Mouse (Mus musculus): Measurements from ENCODE around the gene AI854703. TPM values are rescaled to one million over a fixed set of nuclear protein-coding genes. Genes with fewer than 3 reads are reported as not detected.

AI854703 gene
- 0.07 and 0.64 TPM in 2 replicates for total RNA-seq (2015)
- 0.08 and 0.61 TPM in 2 replicates for total RNA-seq (2017)

DNA sequence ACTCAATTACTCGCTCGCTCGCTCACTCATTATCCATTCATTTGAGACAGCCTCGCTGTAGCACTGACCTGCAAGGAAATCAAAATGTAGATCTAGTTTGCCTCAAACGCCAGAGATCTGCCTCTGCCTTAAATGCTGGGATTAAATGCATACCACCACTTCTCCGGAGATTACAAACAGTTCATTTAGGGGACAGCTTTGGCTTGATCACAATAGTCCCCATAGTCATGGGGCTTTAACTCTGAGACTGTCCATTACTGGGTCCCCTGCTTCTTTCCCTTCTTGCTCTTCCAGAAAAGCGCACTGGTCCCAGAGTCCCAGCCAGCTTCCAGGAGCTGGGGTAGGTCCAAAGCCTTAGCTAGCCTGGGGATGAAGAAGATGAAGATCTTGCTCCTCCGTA is at the start of gene AI854703:
Gene AI854703 (plus strand): TSS at position 301 of the 400 bp plus-strand sequence.
- no peak for ATAC-seq (replicated peaks; ENCODE audit: poor library complexity)

DNA sequence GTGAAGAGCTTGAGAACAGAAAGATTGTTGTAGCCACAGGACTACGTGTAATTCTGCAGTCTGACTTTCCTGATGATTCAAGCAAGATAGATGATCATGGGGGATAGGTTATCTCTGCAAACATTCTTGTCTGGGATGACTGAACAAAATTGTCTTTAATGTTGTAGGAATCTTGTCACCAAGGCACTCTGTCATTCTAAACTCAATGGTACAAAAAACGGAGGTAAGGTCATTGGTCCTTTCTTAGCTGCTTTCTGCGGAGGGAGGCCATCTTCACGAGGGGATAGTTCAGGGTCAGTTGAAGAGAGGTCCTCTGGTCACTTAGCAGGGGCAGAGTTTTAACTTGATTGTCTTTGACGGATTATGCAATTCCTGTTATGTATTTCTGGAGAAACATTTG is 47.8 kb upstream of the AI854703 start:
- ATAC-seq (replicated peaks; ENCODE audit: poor library complexity) = no peak

DNA sequence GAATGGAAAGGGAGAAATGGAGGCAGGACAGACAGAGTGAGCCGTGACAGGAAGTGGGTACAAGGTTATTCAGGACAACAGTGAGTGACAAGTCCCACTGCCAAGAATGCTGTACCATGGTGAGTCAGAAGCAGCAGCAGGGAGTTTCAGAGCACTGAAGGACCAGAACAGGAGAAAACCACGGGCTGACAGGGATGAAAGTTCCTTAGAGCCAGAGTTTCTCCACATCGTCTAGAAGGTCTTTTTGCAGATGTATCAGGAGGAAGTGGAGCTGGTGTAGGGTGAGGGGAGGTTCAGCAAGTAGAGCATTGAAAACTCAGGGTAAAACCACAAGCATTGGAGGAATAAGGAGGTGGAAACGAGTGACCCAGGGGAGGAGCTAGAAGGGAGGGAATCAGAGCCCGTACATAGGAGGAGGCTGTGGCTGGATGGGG is 47.3 kb upstream of the AI854703 start:
- ATAC-seq (replicated peaks; ENCODE audit: poor library complexity) = peak; percentile 76

DNA sequence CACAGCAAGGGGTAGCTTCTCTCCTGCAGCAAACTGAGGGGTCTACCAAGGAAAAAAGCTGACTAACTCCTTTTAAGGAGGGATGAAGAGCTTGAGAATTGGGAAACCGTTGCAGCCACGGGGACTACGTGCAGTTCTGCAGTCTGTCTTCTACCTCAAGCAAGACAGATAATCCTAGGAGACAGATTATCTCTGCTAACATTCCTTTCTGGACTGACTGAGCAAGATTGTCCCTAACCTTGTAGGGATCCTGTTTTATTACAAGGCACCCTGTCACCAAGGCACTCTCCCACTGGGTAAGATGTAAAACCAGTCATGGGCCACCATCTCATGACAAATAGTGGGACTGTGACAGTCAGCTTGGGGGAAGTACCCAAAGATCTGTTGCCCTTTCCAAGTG is 45.3 kb upstream of the AI854703 start:
- ATAC-seq (replicated peaks; ENCODE audit: poor library complexity) = no peak

DNA sequence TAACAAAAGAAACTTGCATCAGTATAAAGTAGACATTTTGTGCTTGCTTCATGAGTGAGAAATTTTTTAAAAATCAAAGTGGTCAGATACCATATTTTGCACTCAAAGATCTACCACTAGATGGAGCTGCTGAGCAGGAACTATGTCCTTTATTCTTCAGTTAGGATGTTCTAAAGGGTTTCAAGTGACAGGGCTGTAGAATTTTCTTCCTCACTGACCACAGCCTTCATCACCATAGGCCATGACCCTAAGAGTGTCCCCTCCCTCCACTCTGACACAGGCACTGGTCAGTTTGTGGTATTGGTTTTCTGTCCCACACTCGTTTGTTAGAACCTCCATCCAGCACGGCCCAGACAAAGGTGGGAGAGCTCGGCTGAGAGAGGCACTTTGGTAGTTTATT is 44.5 kb upstream of the AI854703 start:
- ATAC-seq (replicated peaks; ENCODE audit: poor library complexity) = peak; percentile 74

DNA sequence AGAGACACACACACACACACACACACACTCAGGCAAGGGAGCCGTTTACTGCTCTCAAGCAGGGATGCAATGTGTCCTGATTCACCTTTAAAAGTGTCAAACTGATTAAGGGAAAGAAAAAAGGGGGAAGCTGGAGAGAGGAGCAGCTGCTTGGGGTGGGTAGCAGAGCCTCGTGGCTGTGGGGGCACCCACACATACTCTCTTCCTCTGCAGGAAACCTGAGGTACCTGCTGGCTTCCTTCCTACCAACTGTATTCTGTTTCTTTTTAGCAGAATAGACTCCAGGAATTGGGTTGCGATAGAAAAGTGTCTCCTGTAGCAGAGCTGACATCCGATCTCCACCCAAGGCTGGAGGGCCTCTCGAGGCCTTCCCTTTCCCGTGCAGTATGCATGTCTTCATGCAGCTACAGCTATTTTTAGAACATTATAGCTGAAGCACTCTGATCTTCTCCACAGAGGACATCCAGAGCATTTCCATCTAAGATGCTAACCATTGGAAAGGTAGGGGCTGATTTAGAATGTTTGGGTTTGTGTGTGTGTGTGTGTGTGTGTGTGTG is 37.3 kb upstream of the AI854703 start, which contains the start of gene Gm45021:
Gene Gm45021 (plus strand): TSS at position 417 of the 557 bp plus-strand sequence.
- 0 out of 2 replicates have a peak, but pooled peaks have one; percentile 7 for ATAC-seq (replicated peaks; ENCODE audit: poor library complexity)

DNA sequence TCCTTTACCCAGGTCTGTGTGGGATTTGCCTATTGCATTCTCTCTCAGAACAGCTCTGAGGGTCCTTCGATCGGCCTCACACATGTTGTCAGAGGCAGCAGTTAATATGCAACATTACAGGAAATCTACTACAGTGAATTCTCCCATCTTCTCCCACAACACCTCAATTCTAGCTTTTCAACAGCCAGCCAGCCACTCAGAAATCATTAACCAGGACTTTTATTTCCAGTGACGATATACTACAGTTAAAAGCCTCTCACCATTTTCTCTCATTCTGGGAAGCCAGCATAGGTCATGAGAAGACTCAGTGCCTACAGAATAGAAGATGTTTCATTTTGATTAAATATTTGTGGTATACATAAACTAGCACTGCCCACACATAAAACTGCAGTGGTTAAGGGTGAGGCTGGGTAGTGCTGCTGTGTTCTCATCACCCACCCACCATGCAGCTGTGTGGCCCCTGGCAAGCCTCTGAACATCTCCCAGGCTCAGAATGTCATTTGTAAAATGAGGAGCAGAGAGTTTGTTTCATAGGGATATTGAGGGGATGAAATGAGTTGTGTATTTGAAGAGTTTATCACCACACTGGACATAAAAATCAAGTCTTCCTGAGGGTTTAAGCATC is 35.2 kb upstream of the AI854703 start:
- no peak for ATAC-seq (replicated peaks; ENCODE audit: poor library complexity)

DNA sequence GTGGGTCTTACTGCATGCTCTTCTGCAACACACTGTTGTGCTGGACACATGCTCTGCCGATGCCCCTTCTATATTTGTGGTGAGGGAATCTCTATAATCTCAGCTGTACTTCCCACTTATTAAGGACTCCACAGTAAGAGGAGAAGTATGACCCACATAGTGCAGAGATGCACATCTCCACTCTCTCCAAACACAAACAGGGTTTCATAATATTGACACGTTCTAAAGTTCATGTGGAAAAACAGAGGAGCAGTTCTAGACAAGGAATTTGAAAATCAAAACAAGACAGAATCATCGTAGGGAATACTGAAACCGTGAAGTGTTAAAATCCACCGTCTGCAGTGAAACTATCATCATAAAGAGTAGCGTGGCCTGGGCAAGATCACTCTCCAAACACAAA is 34.7 kb upstream of the AI854703 start:
- ATAC-seq (replicated peaks; ENCODE audit: poor library complexity) = no peak

DNA sequence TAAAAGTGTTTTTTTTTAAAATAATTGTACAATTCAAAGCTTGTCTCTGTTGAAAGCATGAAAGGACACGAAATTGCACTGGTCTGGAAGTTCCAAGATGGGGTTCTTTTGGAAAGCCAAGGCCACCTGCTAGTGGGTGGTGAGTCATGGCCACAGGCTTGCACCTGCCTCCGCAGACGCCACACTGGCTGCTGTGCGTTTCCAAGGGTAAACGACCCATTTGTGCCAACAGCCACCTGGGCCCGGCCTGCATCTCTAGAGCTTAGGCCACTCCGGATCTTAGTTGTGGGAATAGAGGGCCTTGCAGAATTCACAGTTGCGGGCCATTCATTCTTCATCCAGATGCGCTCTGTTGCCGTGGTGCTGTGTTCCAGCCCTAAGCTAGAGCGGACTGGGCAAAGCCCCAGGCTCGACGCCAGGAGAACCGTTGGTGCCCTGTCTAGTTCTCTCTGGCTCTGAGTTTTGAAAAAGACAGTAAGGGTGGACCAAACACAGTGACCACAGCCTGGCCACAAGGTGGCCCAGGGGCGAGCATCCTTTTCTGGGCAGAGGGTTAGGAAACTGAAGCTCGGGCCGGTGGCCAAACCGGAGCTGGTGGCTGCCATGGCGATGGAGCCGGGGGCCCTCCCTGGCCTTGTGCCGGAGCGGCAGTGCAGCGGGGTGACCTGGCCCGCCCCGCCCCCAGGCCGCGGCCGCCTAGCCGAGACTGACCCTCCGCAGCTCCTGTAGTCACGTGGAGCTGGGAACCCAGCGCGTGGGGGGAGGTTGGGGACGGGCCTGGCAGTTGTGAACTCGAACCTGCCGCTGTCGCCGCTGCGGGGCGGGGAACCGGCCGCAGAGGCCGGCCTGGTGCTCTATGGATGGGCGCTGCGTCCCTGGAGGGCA is 33.2 kb upstream of the AI854703 start, which contains the start of the genes Repin1 and Gm44965:
Gene Repin1 (plus strand): TSS at position 726 of the 885 bp plus-strand sequence.
Gene Gm44965 (plus strand): TSS at position 784 of the 885 bp plus-strand sequence.
- ATAC-seq (replicated peaks; ENCODE audit: poor library complexity) = peak; percentile 88

DNA sequence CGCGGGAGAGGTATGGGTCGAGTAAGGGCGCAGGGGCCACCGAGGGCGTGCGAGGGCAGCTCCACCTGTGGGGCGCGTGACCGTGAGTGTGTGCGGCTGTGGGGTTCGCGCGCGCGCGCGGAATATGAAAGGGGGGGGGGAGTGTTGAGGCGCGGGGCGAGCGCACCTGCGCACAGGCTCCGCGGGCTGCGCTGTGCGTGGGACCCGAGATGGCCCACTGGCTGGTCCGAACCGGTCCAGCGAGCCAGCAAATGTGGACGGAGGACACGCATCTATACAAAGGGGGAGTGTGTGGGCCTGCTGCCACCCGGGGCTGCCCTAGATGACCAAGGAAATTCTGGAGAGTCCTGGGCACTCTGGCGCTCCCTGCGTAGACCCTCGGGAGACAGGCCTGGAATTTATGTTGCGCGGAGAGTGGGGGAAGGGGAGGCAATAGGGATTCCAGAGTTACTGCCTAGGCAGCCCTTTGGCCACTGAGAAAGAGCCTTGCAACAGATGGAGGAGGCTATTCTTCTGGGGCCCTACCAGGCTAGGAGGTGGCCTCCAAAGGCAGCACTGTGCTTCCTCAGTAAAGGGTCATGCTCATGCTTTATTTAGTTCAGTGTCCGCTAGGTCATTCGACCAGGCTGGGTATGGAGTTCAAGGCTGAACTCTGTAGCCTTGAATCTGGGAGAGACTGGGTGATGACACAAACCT is 32.4 kb upstream of the AI854703 start:
- ATAC-seq (replicated peaks; ENCODE audit: poor library complexity) = peak; percentile 5; the same call in 1 of the 2 replicates

DNA sequence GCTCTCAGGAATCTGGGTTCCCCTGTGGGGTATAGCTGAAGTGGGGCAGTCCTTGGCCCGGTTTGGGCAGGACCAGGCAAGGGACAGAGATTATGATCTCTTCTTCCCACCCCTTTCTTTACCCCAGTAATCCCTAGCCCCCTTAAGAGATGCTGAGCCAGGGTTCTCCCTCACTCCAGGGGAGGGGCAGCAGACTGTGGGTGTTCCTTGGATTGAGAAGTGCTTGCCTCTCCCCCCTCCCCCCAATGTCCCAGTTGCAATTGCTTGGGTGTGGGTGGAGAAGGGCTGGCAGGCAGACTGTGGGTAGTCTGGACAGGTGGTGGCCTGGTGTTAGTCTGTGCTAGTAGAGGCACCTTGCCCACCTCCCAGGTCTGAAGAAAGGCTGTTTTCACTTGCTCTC is 31.3 kb upstream of the AI854703 start:
- ATAC-seq (replicated peaks; ENCODE audit: poor library complexity) = no peak

DNA sequence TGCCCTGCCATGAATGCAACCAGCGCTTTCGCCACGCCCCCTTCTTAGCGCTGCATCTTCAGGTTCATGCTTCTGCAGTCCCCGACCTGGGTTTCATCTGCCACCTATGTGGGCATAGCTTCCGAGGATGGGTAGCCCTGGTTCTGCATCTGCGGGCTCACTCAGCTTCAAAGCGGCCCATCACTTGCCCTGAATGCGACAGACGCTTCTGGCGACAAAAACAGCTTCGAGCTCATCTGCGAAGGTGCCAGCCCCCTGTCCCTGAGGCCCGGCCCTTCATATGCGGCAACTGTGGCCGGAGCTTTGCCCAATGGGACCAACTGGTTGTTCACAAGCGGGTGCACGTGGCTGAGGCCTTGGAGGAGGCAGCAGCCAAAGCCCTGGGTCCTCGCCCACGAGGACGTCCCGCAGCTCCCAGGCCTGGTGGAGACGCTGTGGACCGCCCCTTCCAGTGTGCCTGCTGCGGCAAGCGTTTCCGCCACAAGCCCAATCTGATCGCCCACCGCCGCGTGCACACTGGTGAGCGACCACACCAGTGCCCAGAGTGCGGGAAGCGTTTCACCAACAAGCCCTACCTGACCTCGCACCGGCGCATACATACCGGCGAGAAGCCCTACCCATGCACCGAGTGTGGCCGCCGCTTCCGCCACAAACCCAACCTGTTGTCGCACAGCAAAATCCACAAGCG is 29.9 kb upstream of the AI854703 start:
- ATAC-seq (replicated peaks; ENCODE audit: poor library complexity) = no peak

DNA sequence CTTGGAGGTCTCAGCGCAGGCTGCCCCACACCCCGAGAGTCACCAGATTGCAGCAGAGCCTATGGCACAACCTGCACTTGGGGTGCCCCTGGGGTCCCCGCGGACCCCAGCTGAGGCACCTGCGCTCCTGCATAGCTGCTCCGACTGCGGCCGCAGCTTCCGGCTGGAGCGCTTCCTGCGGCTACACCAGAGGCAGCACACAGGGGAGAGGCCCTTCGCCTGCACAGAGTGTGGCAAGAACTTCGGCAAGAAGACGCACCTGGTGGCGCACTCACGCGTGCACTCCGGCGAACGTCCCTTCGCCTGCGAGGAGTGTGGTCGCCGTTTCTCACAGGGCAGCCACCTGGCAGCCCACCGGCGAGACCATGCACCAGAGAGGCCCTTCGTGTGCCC is 29.3 kb upstream of the AI854703 start:
- no peak for ATAC-seq (replicated peaks; ENCODE audit: poor library complexity)

DNA sequence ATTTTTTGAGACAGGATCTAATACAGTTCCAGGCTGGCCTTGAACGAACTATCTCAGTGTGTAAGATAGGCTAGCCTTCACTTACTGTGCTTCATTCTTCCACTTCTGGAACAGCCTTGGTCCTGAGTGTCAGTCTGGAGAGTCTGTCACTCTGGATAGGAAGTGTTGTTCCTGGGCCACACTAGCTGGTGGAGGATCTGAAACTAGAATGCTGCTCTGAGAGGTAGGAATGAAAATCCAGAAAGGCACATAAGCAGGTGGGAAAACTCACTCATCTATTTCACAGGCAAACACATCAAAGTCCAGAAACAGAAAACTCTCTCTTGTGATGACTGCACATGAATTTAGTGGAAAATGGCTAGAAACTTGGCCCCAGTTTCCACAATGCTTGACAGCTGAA is 26.0 kb upstream of the AI854703 start:
- no peak for ATAC-seq (replicated peaks; ENCODE audit: poor library complexity)

DNA sequence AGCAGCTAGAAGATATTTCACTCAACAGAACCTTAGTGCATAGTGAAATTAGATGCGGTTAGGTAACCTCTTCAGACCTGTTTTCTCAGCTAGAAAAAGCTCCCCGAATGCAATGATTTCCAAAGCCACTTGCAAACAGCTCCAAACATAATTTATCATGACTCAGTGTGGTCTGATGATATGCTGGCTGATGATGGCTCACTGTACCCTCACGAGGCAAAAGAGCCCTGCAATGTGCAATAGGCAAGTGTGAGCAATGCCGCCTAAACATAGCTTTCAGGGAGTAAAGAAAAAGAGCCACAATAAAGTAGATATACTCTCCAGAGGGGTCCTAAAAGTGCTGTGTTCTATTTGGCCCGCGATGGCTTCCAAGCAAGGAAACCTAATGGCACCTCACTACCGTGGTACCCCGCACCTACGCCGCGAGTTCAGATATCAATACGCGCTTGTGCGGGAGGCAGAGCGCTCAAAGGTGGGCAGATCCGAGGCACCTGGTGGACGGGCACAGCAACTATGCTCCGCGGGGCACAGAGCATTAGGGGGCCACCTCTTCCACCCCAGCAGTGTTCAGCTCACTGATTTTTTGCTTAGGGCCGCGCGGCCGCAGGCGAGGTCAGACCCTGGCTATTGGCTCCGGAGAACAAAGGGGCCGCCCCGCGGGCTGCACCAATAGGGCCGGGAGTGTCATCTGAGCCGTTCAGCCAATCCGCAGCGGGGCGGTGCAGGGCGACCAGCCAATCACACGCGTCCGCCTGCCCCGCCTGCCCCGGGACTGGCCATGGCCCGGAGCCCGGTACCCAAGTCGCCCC is 25.1 kb upstream of the AI854703 start, which contains the start of gene Zfp775:
Gene Zfp775 (plus strand): TSS at position 793 of the 809 bp plus-strand sequence.
- peak; percentile 98 for ATAC-seq (replicated peaks; ENCODE audit: poor library complexity)

DNA sequence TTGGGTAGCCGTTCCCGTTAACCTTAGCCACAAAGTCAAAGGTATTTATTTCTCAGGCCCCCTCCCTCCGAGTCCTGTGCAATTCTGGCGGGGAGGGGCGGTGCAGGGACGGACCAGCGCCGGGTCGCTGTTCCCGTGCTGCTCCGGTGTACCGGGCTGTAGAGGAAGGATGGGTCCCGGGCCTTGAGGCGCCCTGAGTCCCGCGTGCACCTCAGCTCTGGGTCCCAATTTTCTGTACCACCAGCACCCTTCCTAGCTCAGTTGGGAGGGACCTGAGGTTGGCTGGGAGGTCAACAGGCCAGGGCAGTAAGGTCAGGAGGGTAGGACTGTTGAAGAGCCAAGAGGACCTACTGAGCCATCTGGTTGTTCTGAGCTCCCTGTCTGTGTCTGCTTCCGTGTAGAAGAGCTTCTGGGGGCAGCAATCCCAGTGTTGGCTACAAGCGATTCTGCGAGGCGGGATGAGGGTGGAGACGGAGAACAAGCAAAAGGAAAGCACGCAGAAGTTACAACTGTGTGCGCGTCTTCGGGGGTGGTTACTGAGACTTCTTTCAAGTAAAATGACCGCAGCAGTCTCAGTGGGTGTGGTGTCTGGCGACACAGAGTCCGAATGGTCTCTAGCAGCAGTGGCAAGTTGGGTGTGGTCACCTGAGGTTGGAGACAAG is 24.4 kb upstream of the AI854703 start:
- ATAC-seq (replicated peaks; ENCODE audit: poor library complexity) = peak; percentile 32

DNA sequence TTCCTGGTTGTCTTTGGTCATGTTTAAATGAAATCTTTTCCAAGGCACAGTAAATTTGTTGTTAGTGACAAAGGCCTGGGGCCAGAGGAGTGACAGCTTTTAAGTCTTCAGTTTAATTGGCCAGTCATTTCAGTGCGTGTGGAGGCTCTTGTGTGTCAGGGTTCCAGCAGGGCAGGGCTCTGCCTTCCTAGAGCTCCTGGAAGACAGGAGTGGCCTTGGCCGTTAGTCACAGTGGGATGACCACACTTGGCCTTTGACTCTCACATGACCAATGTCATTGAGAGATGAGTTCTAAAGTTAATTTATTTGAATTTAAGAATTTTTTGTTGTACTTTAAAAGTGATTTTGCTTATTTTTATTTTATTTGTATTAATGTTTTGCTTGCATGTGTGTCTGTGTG is 18.4 kb upstream of the AI854703 start:
- ATAC-seq (replicated peaks; ENCODE audit: poor library complexity) = no peak

DNA sequence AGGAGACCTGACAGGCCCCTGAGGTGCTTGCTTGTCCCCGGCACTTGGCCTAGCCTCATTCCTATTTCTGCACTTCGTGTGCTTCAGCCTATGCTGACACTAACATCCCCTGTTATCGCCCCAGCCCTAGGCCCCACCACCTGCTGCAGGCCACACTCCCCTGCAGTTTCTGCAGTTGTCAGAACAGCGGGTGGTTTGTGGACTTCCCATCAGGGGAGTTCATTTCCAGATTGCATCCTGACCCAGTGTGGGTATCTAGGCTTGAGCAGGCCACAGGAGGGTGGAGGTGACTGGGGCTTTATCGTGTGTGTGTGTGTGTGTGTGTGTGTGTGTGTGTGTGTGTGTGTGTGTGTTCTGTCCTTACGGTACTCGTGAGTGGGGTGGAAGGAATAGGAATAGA is 17.1 kb upstream of the AI854703 start:
- ATAC-seq (replicated peaks; ENCODE audit: poor library complexity) = peak; percentile 44

DNA sequence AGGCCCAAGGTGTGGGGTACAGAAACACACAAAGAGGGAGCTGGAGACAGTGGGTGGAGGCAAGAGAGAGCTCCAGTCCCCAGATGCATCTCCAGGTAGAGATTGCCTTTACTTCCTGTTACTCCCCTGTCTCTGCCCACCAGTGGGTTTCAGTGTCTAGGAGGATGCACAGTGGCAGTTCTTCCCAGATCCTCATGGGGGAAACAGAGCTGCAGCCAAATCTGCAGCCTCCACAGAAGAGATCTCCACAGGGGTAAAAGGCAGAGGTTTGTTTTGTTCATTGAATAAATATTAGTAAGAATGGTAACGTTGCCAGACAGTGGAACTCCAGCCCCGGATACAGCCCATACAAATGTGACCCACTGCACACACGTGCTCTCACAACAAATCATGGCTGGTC is 15.9 kb upstream of the AI854703 start:
- ATAC-seq (replicated peaks; ENCODE audit: poor library complexity) = no peak

Measured in megakaryocyte progenitor cell, adult 5-6 weeks (primary cell).